Mouse (Mus musculus): ENCODE measurements around the gene Phldb2.

Phldb2 gene

GRCm38 (mm10) chr16:45789311-45789710, 164.1 kb downstream of the Phldb2 start:
- DNase-seq = no peak

GRCm38 (mm10) chr16:45787650-45788049, 165.7 kb downstream of the Phldb2 start:
- no peak for DNase-seq

GRCm38 (mm10) chr16:45786639-45787038, 166.8 kb downstream of the Phldb2 start:
- DNase-seq = peak; percentile 56

GRCm38 (mm10) chr16:45780001-45780400, 173.4 kb downstream of the Phldb2 start:
- no peak for DNase-seq

- no peak for DNase-seq
Measured at GRCm38 (mm10) chr16:45774813-45775212, 178.6 kb downstream of the Phldb2 start.

GRCm38 (mm10) chr16:45770914-45771313, 182.5 kb downstream of the Phldb2 start:
- DNase-seq = no peak

- DNase-seq = no peak
Measured at GRCm38 (mm10) chr16:45767853-45768640, 185.4 kb downstream of the Phldb2 start.

- no peak for DNase-seq
Measured at GRCm38 (mm10) chr16:45767434-45767833, 186.0 kb downstream of the Phldb2 start.

GRCm38 (mm10) chr16:45765801-45766494, 187.4 kb downstream of the Phldb2 start:
- DNase-seq = no peak

GRCm38 (mm10) chr16:45765102-45765501, 188.3 kb downstream of the Phldb2 start:
- DNase-seq = no peak

- no peak for DNase-seq
Measured at GRCm38 (mm10) chr16:45762859-45763505, 190.4 kb downstream of the Phldb2 start.

- DNase-seq = no peak
Measured at GRCm38 (mm10) chr16:45761425-45761824, 192.0 kb downstream of the Phldb2 start.

- peak; percentile 49 for DNase-seq
Measured at GRCm38 (mm10) chr16:45758726-45759269, 194.6 kb downstream of the Phldb2 start.

- DNase-seq = peak; percentile 81
Measured at GRCm38 (mm10) chr16:45757421-45758078, 195.8 kb downstream of the Phldb2 start.

GRCm38 (mm10) chr16:45756855-45757254, 196.5 kb downstream of the Phldb2 start:
- DNase-seq = peak; percentile 82

- no peak for DNase-seq
Measured at GRCm38 (mm10) chr16:45743591-45744144, 209.7 kb downstream of the Phldb2 start.

GRCm38 (mm10) chr16:45742615-45743476, 210.6 kb downstream of the Phldb2 start, which contains the start of gene Abhd10:
Gene Abhd10 (minus strand): TSS chr16:45742955.
- DNase-seq = peak; percentile 96

GRCm38 (mm10) chr16:45737880-45738279, 215.5 kb downstream of the Phldb2 start:
- no peak for DNase-seq

- DNase-seq = no peak
Measured at GRCm38 (mm10) chr16:45736724-45737123, 216.7 kb downstream of the Phldb2 start.

- DNase-seq = peak; percentile 74
Measured at GRCm38 (mm10) chr16:45729163-45729562, 224.2 kb downstream of the Phldb2 start.

- DNase-seq = no peak
Measured at GRCm38 (mm10) chr16:45724742-45725102, 228.7 kb downstream of the Phldb2 start.

All from kidney, adult 9 months (tissue).